Mouse (Mus musculus): ENCODE data around the gene Slc23a2. TPM values are rescaled to one million over a fixed set of nuclear protein-coding genes. Genes with fewer than 3 reads are reported as not detected.

The Slc23a2 gene
- polyA plus RNA-seq, 1 experiment from 2014 or later: 8.7 TPM

DNA sequence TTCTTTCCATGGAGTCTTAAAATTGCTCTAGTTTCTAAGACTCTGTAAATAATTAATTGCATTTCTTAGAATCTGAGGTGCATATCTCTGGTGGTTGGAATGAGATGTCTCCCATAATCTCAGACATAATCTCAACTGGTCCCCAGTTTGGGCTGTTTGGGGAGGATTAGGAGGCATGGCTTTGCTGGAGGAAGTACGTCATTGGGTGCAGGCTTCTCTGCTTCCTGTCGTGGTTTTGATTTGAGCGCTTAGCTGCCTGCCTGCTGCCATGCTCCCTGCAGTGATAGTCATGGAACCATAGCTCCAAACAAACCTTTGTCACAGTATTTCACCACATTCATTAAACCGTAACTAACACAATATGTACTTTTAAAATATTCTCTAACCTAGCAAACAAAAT lies 53.2 kb downstream of the Slc23a2 start:
- no peak overlapping the region for H3K4me3 ChIP-seq
- no peaks in the 10 kb centered on the region for H3K27me3 ChIP-seq (ENCODE audit: insufficient read depth, poor library complexity, severe bottlenecking)
- peaks cover 15% of the 10 kb centered on the region; the same call in 1 of the 2 replicates for H3K36me3 ChIP-seq
- peaks cover 30% of the 10 kb centered on the region for H3K4me1 ChIP-seq
- H3K27ac ChIP-seq: no peak overlapping the region
- no peak for DNase-seq (ENCODE audit: low spot score)
- no peaks in the 10 kb centered on the region for H3K9me3 ChIP-seq
- WGBS: 77% methylated on average over 4 of the region's 4 CpGs

DNA sequence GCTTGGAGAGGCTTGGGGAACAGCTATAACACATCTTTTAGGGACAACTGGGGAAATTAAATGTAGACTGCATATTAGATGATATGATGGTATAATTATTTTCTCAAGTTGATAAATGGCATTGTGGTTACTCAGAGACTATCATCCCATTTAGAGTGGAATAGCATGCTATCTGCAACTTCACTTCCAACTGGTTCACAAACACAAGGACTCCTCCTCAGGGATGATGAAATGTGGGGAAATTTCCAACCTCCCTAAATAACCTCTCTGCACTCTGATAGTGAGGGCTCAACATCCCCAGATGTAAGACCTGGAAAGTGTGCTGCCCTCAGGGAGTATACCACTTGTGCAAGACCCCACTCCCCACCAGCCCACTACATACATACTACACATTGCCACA lies 60.1 kb downstream of the Slc23a2 start:
- no peak overlapping the region for H3K4me3 ChIP-seq
- H3K27me3 ChIP-seq (ENCODE audit: insufficient read depth, poor library complexity, severe bottlenecking): no peaks in the 10 kb centered on the region
- peaks cover 18% of the 10 kb centered on the region for H3K4me1 ChIP-seq
- H3K9me3 ChIP-seq: no peaks in the 10 kb centered on the region
- no peak for DNase-seq (ENCODE audit: low spot score)
- no peak overlapping the region for H3K27ac ChIP-seq
- peaks cover 15% of the 10 kb centered on the region; the same call in 1 of the 2 replicates for H3K36me3 ChIP-seq

DNA sequence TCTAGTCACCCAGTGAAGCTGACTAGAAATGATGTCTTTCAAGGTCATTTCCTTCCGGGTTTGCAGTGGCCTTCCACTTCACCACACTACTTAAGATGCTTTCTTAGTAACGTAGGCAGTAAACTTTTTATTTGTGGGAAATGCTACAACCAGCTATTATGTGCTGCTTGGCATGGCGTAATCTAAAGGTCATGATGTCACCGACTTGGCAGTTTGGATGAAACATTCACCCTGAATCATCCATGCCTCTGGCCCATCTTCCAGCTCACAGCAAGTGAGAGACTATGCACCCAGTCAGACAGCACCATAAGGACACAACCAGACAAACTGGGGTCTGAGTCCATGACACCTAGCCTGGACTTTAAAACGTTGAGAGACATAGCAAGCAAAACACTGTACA lies 60.5 kb downstream of the Slc23a2 start:
- WGBS: 86% methylated on average over 5 of the region's 5 CpGs
- DNase-seq (ENCODE audit: low spot score): no peak
- Histone ChIP-seq H3K27ac (no peak overlapping the region), H3K36me3 (peaks cover 14% of the 10 kb centered on the region; the same call in 1 of the 2 replicates), H3K4me1 (peaks cover 22% of the 10 kb centered on the region), H3K27me3 (ENCODE audit: insufficient read depth, poor library complexity, severe bottlenecking) (no peaks in the 10 kb centered on the region), H3K9me3 (no peaks in the 10 kb centered on the region), H3K4me3 (no peak overlapping the region)

DNA sequence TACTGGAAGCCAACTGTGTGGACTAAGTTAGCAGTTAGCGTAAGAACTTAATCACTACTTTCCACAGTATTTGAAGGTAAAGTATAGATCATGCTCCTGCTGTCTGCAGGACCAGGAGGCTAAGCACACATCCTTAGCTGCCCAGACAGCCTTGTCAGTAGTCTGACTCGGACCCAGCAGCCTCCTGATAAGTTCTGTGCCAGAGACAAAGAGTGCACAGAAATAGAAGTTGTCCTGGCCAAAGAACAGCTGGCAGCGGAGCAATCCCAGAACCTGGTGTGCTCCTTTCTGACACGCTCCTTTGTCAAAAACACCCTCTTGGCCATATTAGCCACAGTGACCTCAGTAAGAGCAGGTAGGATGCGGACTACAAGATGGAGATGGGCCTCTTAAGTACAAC lies 65.8 kb downstream of the Slc23a2 start:
- Histone ChIP-seq H3K27ac (peak overlapping the region; percentile 59), H3K27me3 (ENCODE audit: insufficient read depth, poor library complexity, severe bottlenecking) (no peaks in the 10 kb centered on the region), H3K9me3 (no peaks in the 10 kb centered on the region), H3K36me3 (peaks cover 8% of the 10 kb centered on the region), H3K4me1 (peaks cover 41% of the 10 kb centered on the region), H3K4me3 (no peak overlapping the region)
- DNase-seq (ENCODE audit: low spot score): peak; percentile 79
- 33% methylated on average over 5 of the region's 5 CpGs for WGBS

DNA sequence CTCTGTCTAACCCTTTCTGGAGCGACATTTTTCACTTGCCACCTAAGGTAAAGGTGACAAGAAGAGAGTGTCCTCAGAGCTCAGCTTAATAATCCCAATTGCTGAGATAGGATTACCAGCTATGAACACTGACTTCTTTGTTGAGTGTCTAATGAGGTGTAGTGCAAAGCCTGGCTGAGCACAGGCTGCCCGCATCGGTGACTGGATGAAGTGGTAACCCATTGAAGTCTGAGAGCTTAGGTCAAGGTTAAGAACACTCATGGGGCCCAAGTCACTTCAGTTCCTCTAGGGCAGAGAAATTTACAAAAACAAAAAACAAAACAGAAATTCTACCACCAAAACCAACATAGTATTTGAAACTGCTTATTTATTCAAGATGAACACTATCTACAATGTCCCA lies 71.9 kb downstream of the Slc23a2 start:
- H3K36me3 ChIP-seq: peaks cover 25% of the 10 kb centered on the region
- H3K4me3 ChIP-seq: no peak overlapping the region
- no peaks in the 10 kb centered on the region for H3K9me3 ChIP-seq
- no peaks in the 10 kb centered on the region for H3K27me3 ChIP-seq (ENCODE audit: insufficient read depth, poor library complexity, severe bottlenecking)
- WGBS: 85% methylated on average over 3 of the region's 3 CpGs
- H3K27ac ChIP-seq: no peak overlapping the region
- no peak for DNase-seq (ENCODE audit: low spot score)
- peaks cover 13% of the 10 kb centered on the region for H3K4me1 ChIP-seq

DNA sequence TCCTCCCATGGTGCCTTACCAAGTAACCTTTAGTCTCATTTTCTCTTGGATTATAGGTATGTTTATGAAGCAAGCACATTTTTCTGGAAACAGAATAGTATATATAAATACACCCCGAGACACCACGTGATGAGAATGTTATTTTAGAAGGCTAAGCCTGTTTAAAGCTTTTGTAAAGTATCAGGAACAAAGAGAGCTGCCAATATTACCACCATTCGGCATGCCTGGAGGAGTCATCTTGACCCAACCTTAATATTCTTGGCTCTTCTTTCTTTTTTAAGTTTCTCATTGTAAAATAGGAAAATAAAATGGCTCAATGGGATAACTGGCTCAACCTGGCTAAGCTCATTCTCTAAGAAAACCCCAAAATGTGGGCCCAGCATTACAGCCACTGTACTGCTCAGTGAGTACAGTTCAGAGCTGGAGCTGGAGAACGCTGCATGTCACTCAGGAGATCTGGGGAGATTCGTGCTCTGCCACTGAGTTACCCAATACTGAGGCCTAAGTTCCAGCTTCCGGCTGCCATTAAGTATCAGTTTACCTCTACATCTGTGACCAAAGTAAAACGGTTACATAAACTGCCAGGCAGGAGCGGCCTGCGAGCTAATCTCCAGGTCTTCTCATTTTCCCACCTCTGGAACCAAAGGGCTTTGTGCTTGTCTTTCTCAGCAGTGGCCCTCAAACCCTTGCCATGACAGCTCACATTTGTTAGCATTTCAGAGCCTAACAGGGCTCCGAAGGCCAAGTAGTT lies 74.7 kb downstream of the Slc23a2 start:
- Histone ChIP-seq H3K4me3 (no peak overlapping the region), H3K4me1 (no peaks in the 10 kb centered on the region), H3K9me3 (no peaks in the 10 kb centered on the region), H3K36me3 (peaks cover 29% of the 10 kb centered on the region), H3K27ac (no peak overlapping the region), H3K27me3 (ENCODE audit: insufficient read depth, poor library complexity, severe bottlenecking) (no peaks in the 10 kb centered on the region)
- 87% methylated on average over 10 of the region's 10 CpGs for WGBS
- DNase-seq (ENCODE audit: low spot score): no peak

DNA sequence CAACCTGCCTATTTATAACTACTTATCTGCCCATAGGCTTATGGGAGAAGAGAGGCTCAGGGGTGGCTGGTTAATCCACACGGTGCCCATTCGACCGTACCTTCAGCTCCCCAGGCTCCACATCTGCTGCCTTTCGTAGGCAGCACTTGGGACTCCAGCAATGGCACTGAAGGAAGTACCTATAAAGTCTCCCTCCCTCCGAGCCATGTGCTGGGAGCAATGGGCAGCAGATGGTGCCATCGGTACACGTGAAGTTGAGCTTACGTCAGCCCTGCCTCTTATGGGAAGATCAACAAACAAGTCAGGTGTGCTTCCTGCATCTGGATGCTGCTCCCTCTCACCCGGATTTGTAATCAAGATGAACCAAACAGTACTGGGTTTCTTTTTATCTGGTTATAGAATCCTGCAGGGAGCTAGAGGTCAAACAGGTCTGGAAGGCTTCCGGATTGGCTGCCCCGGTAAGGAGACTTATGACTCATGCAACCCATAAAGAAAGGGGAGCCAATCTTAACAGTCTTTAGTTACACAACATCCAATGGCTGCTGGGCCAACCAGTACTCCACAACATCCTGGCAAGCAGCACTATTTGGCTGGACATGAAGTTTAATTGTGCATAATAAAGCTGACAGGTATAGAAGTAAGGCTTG lies 80.6 kb downstream of the Slc23a2 start:
- WGBS: 69% methylated on average over 11 of the region's 11 CpGs
- Histone ChIP-seq H3K27ac (peak overlapping the region; percentile 32; the same call in 1 of the 2 replicates), H3K4me1 (peaks cover 11% of the 10 kb centered on the region; the same call in 1 of the 2 replicates)

DNA sequence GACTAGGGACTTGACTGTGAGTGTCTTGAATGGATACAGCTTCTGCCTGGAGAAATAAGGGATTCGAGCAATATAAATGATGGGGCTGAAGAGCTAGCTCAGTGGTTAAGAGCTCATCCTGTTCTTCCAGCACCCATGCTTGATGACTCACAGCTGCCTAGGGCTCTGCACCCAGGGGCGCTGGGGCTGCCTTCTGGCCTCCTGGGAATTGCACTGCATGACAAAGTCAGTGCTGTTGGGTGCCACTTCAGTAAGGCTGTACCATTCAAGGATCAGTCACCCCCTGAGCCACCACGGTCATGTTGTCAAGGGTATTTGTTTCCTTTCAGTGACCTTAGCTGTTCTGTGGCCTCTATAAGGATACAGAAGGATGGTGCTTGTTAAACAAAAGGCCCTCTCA lies 81.1 kb downstream of the Slc23a2 start:
- peaks cover 18% of the 10 kb centered on the region; the same call in 1 of the 2 replicates for H3K36me3 ChIP-seq
- 77% methylated on average over 3 of the region's 3 CpGs for WGBS
- H3K27ac ChIP-seq: peak overlapping the region; percentile 32; the same call in 1 of the 2 replicates

More for the DNA sequence above, 80.6 kb downstream of the Slc23a2 start:
- H3K4me3 ChIP-seq: no peak overlapping the region
- H3K9me3 ChIP-seq: no peaks in the 10 kb centered on the region
- no peak for DNase-seq (ENCODE audit: low spot score)
- H3K36me3 ChIP-seq: peaks cover 22% of the 10 kb centered on the region; the same call in 1 of the 2 replicates
- no peaks in the 10 kb centered on the region for H3K27me3 ChIP-seq (ENCODE audit: insufficient read depth, poor library complexity, severe bottlenecking)

DNA sequence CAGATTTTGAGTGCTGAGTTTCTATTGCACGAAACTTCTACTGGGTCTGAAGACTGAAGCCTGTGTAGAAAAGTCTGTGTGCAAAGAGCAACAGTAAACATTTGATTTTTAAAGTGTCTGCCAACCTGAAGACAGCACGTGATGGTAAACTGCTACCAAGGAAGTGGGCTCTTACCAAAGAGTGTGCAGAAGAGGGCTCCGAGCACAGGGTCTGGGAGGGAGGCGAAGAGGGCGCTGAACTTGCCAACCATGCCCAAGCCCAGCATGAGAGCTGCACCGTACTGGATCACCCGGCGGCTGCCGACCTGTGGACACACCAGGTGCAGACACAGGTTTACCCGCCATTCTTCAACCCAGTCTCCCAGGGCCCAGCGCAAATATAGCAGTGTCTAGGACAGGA lies 83.0 kb downstream of the Slc23a2 start:
- 90% methylated on average over 11 of the region's 11 CpGs for WGBS
- H3K27me3 ChIP-seq (ENCODE audit: insufficient read depth, poor library complexity, severe bottlenecking): no peaks in the 10 kb centered on the region
- no peak for DNase-seq (ENCODE audit: low spot score)
- H3K36me3 ChIP-seq: peaks cover 30% of the 10 kb centered on the region
- H3K4me1 ChIP-seq: peaks cover 11% of the 10 kb centered on the region; the same call in 1 of the 2 replicates
- no peak overlapping the region for H3K27ac ChIP-seq
- no peak overlapping the region for H3K4me3 ChIP-seq
- no peaks in the 10 kb centered on the region for H3K9me3 ChIP-seq

More for the DNA sequence above, 81.1 kb downstream of the Slc23a2 start:
- Histone ChIP-seq H3K4me1 (peaks cover 11% of the 10 kb centered on the region; the same call in 1 of the 2 replicates), H3K9me3 (no peaks in the 10 kb centered on the region), H3K27me3 (ENCODE audit: insufficient read depth, poor library complexity, severe bottlenecking) (no peaks in the 10 kb centered on the region), H3K4me3 (no peak overlapping the region)
- no peak for DNase-seq (ENCODE audit: low spot score)

DNA sequence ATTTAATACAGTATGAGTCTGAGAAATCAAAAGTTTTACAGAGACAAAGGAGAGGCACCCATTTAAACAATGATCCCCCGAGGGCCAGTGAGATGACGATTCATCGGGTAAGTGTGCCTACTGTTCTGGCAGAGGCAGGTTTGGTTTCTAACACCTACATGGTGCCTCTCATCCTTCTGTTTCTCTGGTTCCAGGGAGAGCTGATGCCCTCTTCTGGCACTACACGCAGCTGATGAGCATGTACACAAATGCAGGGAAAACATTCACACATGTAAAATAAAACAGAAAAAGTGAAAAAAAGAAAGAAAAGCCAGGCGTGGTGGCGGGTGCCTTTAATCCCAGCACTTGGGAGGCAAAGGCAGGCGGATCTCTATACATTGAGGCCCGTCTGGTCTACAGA lies 85.0 kb downstream of the Slc23a2 start:
- 88% methylated on average over 8 of the region's 8 CpGs for WGBS
- Histone ChIP-seq H3K9me3 (no peaks in the 10 kb centered on the region), H3K27me3 (ENCODE audit: insufficient read depth, poor library complexity, severe bottlenecking) (no peaks in the 10 kb centered on the region)

DNA sequence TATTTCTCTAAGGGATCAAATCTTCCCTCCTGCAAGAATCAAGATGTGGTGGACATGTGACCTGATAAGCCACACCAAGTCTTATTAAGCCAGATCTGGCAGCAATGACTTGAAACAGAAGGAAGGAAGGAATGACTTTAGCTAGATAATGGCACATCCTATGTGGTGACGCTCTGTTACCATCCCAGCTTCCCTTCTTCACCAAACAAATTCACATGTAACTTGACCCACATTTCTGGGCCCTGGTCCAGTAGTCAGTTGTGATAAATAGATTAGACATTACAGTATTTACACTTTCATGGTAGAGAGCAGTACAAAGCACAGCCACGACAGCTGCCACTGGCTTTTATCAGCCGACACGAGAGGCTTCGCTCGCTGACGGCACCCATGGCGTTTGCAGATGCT lies 89.6 kb downstream of the Slc23a2 start:
- peaks cover 34% of the 10 kb centered on the region for H3K36me3 ChIP-seq
- H3K27me3 ChIP-seq (ENCODE audit: insufficient read depth, poor library complexity, severe bottlenecking): no peaks in the 10 kb centered on the region
- DNase-seq (ENCODE audit: low spot score): no peak
- no peak overlapping the region for H3K27ac ChIP-seq
- H3K4me1 ChIP-seq: peaks cover 29% of the 10 kb centered on the region
- H3K9me3 ChIP-seq: no peaks in the 10 kb centered on the region
- 36% methylated on average over 8 of the region's 8 CpGs for WGBS
- no peak overlapping the region for H3K4me3 ChIP-seq

More for the DNA sequence above, 85.0 kb downstream of the Slc23a2 start:
- Histone ChIP-seq H3K27ac (no peak overlapping the region), H3K4me1 (peaks cover 29% of the 10 kb centered on the region), H3K36me3 (peaks cover 35% of the 10 kb centered on the region), H3K4me3 (no peak overlapping the region)
- DNase-seq (ENCODE audit: low spot score): peak; percentile 61

DNA sequence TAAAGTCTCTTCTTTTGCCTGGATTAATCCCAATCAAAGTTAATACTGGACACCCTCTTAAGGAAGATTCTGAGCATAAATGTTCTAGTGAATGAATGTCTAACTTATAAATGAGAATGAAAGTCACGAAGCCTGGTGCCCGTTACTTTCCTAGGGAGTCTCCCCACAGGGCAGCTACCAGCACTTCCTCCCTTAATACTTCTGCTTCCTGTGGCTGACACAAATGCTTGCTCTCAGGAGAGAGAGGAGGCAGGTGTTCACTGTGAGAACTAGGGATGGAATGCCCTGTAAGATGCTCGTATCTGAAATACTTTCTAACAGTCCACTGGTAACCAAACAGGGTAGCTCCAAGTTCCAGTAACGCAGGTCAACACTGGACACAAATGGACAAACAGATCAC lies 91.1 kb downstream of the Slc23a2 start:
- no peak overlapping the region for H3K4me3 ChIP-seq
- WGBS: 85% methylated on average over 4 of the region's 4 CpGs

DNA sequence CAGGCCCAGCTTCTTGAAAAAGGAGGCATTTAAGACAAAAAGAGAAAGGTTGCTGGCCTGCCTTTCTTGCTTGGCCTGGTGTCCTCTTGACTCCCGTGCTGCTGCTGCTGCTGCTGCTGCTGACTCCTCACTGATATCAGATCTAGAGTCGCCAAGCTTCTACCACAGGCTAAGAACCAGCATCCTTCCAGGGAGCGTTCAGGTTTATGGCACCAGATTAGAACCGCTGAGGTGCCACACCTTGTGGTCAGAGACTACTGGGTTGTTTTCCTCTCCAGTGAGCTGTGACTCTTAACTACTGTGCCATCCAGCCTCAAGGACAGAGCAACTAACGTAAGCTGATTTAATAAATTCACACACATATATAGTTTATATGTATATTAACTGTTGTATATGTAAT lies 93.1 kb downstream of the Slc23a2 start:
- 65% methylated on average over 5 of the region's 5 CpGs for WGBS
- no peaks in the 10 kb centered on the region for H3K27me3 ChIP-seq (ENCODE audit: insufficient read depth, poor library complexity, severe bottlenecking)
- H3K4me3 ChIP-seq: no peak overlapping the region
- peaks cover 20% of the 10 kb centered on the region for H3K36me3 ChIP-seq
- H3K27ac ChIP-seq: no peak overlapping the region
- no peaks in the 10 kb centered on the region for H3K9me3 ChIP-seq
- peaks cover 35% of the 10 kb centered on the region for H3K4me1 ChIP-seq
- DNase-seq (ENCODE audit: low spot score): peak; percentile 46

More for the DNA sequence above, 91.1 kb downstream of the Slc23a2 start:
- Histone ChIP-seq H3K4me1 (peaks cover 29% of the 10 kb centered on the region), H3K27ac (no peak overlapping the region), H3K9me3 (no peaks in the 10 kb centered on the region), H3K36me3 (peaks cover 34% of the 10 kb centered on the region), H3K27me3 (ENCODE audit: insufficient read depth, poor library complexity, severe bottlenecking) (no peaks in the 10 kb centered on the region)
- DNase-seq (ENCODE audit: low spot score): no peak
